Mouse (Mus musculus) erythroblast, embryonic 14.5 days (primary cell): ENCODE data around the gene Kctd11. TPM values are rescaled to one million over a fixed set of nuclear protein-coding genes. Genes with fewer than 3 reads are reported as not detected.

Experiments used
- H3K27me3 ChIP-seq: 2 replicates; pipeline ENCODE4 v1.6.1; 2012; ENCODE audit warnings: inconsistent platforms; ENCODE audit not compliant: control insufficient read depth
- H3K36me3 ChIP-seq: 2 replicates; pipeline ENCODE4 v1.6.1; 2012; ENCODE audit warnings: mild to moderate bottlenecking, inconsistent platforms; ENCODE audit not compliant: control insufficient read depth
- H3K4me1 ChIP-seq: 2 replicates; pipeline ENCODE4 v1.6.1; 2012; ENCODE audit warnings: inconsistent platforms; ENCODE audit not compliant: control insufficient read depth
- H3K4me3 ChIP-seq: replicated peaks from 2 replicates; pipeline ENCODE3; 2012; ENCODE audit warnings: moderate library complexity, mild to moderate bottlenecking, inconsistent platforms
- H3K9me3 ChIP-seq: 2 replicates; pipeline ENCODE4 v1.6.1; 2012; ENCODE audit warnings: low read length, inconsistent platforms, mixed read lengths; ENCODE audit not compliant: control insufficient read depth
- GATA1 ChIP-seq: IDR thresholded peaks from 2 replicates; pipeline ENCODE4 v1.6.1; 2012; ENCODE audit warnings: low read length, inconsistent platforms, mixed read lengths
- TAL1 ChIP-seq: IDR thresholded peaks from 3 replicates; pipeline ENCODE4 v1.6.1; 2012; ENCODE audit warnings: low read length, inconsistent platforms, mixed read lengths
- polyA plus RNA-seq: library from polyadenylated mRNA; stranded (reverse); fragments of >175 nt; gene quantifications from 2 replicates; pipeline ENCODE4 v1.2.3, GENCODE M21; 2012

Kctd11 gene
- polyA plus RNA-seq, 1 experiment = 0.02 TPM

DNA sequence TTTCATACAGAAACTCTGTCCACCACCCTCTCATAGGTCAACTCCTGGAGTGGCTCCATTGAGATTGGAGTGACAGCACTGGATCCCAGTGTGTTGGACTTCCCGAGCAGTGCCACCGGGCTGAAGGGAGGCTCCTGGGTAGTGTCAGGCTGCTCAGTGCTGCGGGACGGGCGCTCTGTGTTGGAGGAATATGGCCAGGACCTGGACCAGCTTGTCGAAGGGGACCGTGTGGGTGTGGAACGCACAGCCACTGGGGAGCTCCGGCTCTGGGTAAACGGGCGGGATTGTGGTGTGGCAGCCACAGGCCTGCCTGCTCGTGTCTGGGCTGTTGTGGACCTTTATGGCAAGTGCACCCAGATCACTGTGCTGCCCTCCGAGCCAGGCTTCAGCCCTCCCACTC lies 21.8 kb upstream of the Kctd11 start:
- peaks cover 49% of the 10 kb centered on the region for H3K4me1 ChIP-seq
- H3K4me3 ChIP-seq = peak overlapping the region; percentile 88
- TF ChIP-seq TAL1 (no peak), GATA1 (no peak)
- peaks cover 13% of the 10 kb centered on the region for H3K27me3 ChIP-seq
- H3K36me3 ChIP-seq = peaks cover 52% of the 10 kb centered on the region
- H3K9me3 ChIP-seq = no peaks in the 10 kb centered on the region

DNA sequence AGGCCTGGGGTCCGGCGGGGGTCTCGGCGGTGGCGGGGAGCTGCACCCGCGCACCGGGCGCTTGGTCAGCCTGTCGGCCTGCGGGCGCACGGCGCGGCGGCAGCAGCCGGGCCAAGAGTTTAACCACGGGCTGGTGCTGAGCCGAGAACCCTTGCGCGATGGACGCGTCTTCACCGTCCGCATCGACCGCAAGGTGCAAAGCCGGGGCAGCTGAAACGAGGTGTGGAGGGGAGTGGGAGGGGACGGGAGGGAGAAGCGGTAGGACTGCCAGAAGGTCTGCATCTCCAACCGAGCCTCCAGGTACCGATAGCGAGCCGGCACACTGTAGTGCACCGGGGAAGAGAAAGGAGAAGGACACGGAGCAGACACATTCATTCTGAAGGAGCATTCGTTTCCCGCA lies 20.8 kb upstream of the Kctd11 start:
- TF ChIP-seq GATA1 (no peak), TAL1 (no peak)
- H3K4me1 ChIP-seq = peaks cover 49% of the 10 kb centered on the region
- peaks cover 42% of the 10 kb centered on the region for H3K36me3 ChIP-seq
- peak overlapping the region; percentile 88 for H3K4me3 ChIP-seq
- no peaks in the 10 kb centered on the region for H3K9me3 ChIP-seq
- peaks cover 13% of the 10 kb centered on the region for H3K27me3 ChIP-seq

DNA sequence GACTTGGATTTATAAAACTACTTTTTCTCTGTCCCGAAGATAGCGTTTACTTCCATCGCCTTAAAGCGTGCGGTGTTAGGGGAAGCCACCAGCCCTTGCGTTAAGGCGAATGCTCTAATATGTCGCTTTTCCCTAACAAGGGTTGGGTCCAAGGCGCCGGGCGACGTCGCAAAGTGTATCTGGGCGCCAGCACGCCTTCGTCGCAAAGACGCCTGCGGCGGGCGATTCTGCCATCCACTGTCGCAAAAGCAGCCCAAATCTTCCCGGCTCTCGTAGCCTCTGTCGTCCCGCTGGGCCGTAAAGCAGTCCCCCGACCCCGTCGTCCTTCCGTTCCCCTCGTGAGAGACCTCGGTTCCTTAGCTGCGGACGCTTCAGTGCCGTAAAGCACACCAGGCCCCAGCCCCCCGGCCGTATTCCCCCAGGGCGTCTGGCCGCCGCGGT lies 20.2 kb upstream of the Kctd11 start:
- Histone ChIP-seq H3K4me1 (peaks cover 49% of the 10 kb centered on the region), H3K9me3 (no peaks in the 10 kb centered on the region)

DNA sequence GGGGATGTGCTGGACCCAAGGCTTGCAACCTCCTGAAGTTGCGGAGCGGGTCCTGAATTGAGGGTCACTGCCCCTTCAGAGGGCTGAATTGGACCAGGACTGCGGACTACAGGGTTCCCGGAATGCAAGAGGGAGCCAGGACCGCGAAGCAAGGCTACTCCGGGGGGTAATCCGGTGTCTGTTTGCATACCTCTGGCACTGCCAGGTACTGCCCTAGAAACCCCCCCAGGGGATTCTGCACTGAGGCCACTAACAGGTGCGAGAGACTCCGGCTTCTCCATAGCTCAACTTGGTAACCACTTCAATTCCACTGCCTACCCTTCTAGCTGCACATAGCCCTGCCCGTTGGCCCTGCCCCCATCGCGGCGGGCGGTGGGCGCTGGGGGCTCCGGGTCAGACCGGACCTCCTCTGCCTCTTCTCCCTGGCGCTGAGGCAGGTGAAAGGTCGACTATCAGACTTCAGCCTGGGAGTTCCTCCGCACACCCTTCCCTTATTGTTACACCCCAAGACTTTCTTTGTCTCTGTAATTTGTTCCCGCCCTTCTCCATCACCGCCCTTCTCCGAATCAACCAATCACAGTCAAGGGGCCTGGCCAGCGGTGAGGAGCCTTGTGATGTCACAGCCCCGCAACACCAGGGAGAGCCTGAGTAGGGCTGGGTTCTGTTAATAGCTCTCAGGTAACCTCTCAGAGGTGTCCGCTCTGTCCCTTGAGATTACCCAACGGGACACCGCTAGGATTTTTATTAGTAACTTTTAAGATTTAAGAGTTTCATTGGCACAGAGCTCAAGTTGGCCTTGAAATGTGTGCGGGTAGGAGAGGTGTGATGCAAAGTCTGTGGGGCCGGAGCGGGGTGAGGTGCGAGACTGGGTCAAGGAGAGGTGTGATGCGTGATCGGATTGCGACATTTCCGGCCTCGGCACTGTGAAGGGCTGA lies 19.5 kb upstream of the Kctd11 start, which contains the start of the genes 2810408A11Rik and Neurl4:
Gene 2810408A11Rik, minus strand, starts transcription at position 517 of the 935 bp plus-strand sequence.
Gene Neurl4, plus strand, starts transcription at position 602 of the 935 bp plus-strand sequence.
- peaks cover 54% of the 10 kb centered on the region for H3K4me1 ChIP-seq
- TF ChIP-seq GATA1 (no peak), TAL1 (no peak)
- no peaks in the 10 kb centered on the region for H3K9me3 ChIP-seq
- peaks cover 13% of the 10 kb centered on the region for H3K27me3 ChIP-seq
- peak within 1 kb of the TSS; percentile 88 for H3K4me3 ChIP-seq
- peaks cover 29% of the 10 kb centered on the region for H3K36me3 ChIP-seq

More for the DNA sequence above, 20.2 kb upstream of the Kctd11 start:
- H3K27me3 ChIP-seq = peaks cover 13% of the 10 kb centered on the region
- TF ChIP-seq TAL1 (no peak), GATA1 (no peak)
- H3K36me3 ChIP-seq = peaks cover 36% of the 10 kb centered on the region
- H3K4me3 ChIP-seq = peak overlapping the region; percentile 88

DNA sequence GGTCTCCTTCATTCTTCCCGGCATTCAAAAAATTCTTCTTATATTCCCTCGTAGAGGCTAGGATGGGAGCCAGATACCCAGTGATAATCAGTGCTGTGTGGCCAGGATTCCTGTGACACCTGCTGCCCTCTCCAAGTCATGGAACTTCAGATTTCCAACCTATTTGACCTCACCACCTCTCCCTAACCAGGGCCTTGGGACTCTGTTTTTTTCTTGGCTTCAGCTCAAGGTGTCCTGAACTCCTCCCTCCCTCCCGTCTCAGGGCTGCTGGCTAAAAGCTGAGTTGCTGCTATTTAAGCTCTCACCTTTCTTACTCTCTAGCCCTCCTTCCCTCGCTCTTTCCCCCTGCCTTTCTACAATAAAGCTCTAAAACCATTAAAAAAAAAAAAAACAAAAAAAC lies 18.7 kb upstream of the Kctd11 start:
- peaks cover 13% of the 10 kb centered on the region for H3K27me3 ChIP-seq
- peaks cover 63% of the 10 kb centered on the region for H3K4me1 ChIP-seq
- H3K36me3 ChIP-seq = peaks cover 21% of the 10 kb centered on the region
- peak overlapping the region; percentile 13 for H3K4me3 ChIP-seq
- TF ChIP-seq TAL1 = no peak
- TF ChIP-seq GATA1 = no peak
- no peaks in the 10 kb centered on the region for H3K9me3 ChIP-seq

- peaks cover 11% of the 10 kb centered on the region for H3K27me3 ChIP-seq
- H3K4me3 ChIP-seq = no peak within 1 kb of the TSS
- H3K4me1 ChIP-seq = peaks cover 48% of the 10 kb centered on the region
- H3K9me3 ChIP-seq = no peaks in the 10 kb centered on the region
- no peaks in the 10 kb centered on the region for H3K36me3 ChIP-seq
- no peak for TF ChIP-seq GATA1
- no peak for TF ChIP-seq TAL1
Observed at GRCm38 (mm10) chr11:69895291-69895690, 14.1 kb upstream of the Kctd11 start, which contains the start of gene Acap1. Gene Acap1 (minus strand): TSS chr11:69895539.

DNA sequence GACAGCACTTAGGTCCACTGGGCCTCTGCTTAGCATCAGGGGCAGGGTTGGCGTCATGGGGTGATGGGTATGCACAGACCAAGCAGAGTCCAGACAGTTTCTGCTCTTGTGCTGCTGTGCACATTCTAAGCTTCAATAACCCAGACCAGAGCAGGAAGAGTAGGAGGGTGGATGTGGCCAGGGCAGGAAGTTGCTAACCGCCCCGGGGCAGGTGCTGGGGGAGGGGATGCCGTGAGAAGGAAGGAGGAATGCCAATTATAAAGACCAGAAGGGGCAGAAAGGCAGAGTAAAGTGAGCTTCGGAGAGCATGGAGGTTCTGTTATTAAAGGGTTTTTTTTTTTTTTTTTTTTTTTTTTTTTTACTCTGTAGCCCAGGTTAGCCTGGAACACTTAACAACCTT lies 13.5 kb upstream of the Kctd11 start:
- H3K4me3 ChIP-seq = no peak overlapping the region
- no peaks in the 10 kb centered on the region for H3K9me3 ChIP-seq
- H3K4me1 ChIP-seq = peaks cover 42% of the 10 kb centered on the region
- peaks cover 7% of the 10 kb centered on the region for H3K27me3 ChIP-seq
- TF ChIP-seq TAL1 = no peak
- TF ChIP-seq GATA1 = no peak
- no peaks in the 10 kb centered on the region for H3K36me3 ChIP-seq

DNA sequence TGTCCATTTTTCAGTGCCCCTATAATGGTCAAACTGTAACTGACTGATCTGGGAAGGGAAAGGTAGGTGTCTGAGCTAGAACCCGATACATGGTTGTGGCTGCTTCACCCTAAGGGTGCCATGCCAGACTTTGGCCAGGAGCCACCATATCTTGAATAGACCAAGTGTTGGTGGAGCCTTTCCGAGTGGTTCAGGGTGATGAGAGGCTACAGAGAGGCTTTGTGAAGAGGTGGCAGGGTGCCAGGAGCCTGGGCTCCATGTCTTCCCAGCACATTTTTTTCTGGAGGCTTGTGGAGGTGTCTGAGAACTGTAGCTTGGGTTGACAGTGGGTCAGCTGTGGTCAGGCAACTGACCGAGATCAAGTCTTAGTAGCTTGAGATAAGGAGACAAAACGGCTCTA lies 10.3 kb upstream of the Kctd11 start:
- Histone ChIP-seq H3K4me1 (peaks cover 52% of the 10 kb centered on the region), H3K36me3 (no peaks in the 10 kb centered on the region), H3K27me3 (no peaks in the 10 kb centered on the region), H3K4me3 (no peak overlapping the region), H3K9me3 (no peaks in the 10 kb centered on the region)
- no peak for TF ChIP-seq GATA1
- TF ChIP-seq TAL1 = no peak

DNA sequence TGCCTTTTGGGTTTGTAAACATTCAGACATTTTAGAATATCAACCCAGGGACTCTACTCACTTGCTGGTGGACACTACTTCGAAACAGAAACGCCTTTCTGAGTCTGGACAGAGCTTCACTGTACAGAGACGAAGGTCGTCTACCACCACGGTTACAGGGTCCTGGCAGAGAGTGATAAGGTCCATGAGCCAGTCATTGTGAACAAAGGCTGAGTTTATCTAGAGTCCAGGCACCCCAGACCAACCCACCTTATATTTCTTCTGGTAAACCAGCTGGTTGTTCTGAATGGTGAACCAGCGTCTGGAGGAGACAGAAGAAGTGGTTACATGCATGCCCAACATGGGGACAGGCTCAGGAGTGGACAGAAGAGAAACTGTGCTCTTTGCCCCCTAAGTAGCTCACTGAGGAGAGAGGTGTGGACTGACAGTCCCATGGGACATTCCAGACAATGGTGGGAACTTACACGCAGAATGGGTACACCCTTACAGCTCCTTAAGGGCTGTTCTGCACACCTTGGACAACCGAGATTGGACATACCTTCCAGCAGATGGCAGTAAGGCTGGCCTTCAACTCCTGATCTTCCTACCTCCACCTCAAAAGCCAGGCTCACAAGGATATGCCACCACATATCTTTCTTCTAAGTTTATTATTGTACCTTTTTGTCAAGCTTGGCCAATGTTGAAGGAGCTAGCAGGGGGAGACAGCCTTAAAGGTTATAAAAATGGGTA lies 5.9 kb upstream of the Kctd11 start:
- no peak for TF ChIP-seq TAL1
- TF ChIP-seq GATA1 = no peak
- peak overlapping the region; percentile 15 for H3K4me3 ChIP-seq
- H3K9me3 ChIP-seq = no peaks in the 10 kb centered on the region
- no peaks in the 10 kb centered on the region for H3K36me3 ChIP-seq
- peaks cover 2% of the 10 kb centered on the region; the same call in 1 of the 2 replicates for H3K27me3 ChIP-seq
- peaks cover 69% of the 10 kb centered on the region for H3K4me1 ChIP-seq
